Mouse (Mus musculus): Measurements from ENCODE around the gene Gcgr. TPM values are rescaled to one million over a fixed set of nuclear protein-coding genes. Genes with fewer than 3 reads are reported as not detected.

The Gcgr gene
- polyA plus RNA-seq, 1 experiment = 2.6 TPM

DNA sequence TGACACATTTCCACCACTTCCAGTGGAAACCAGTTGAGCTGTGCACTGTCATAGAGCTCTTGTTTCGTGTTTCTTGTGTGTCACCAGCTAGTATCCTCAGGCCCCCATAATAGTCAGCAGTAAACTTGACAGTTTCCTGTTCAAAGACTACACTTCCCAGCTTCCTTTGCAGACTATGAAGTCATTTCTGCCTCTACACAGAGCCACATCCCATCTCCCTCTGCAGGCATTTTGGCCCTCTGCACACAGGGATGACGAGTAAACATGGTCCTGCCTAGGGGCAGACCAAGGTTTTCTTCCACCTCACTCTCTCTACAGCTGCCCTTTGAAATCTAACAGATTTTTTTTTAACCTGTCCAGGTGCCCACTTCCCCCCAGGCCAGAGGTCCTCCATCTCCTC lies 17.0 kb downstream of the Gcgr start:
- peaks cover 25% of the 10 kb centered on the region; the same call in 1 of the 2 replicates for H3K4me1 ChIP-seq (ENCODE audit: control insufficient read depth, insufficient read depth, insufficient read length, low read length)
- TF ChIP-seq CTCF (IDR thresholded peaks at IDR 0.05; ENCODE audit: extremely low read depth, insufficient read length, insufficient replicate concordance, low read depth, low read length) (no peak), POLR2A (IDR thresholded peaks at IDR 0.05; ENCODE audit: low read depth, low read length) (no peak)
- H3K36me3 ChIP-seq (ENCODE audit: control insufficient read depth, insufficient read depth, low read length) = no peaks in the 10 kb centered on the region
- peak overlapping the region; percentile 10; the same call in 1 of the 2 replicates for H3K27ac ChIP-seq (ENCODE audit: insufficient read depth, low read depth, low read length)
- no peaks in the 10 kb centered on the region for H3K27me3 ChIP-seq (ENCODE audit: control insufficient read depth, insufficient read depth, low read length)
- WGBS = 47% methylated on average over 2 of the region's 2 CpGs
- no peak overlapping the region for H3K4me3 ChIP-seq (ENCODE audit: low read depth, low read length)

GRCm38 (mm10) chr11:120548214-120548613 lies 17.7 kb downstream of the Gcgr start:
- WGBS = 65% methylated on average over 3 of the region's 3 CpGs
- Histone ChIP-seq H3K27me3 (ENCODE audit: control insufficient read depth, insufficient read depth, low read length) (no peaks in the 10 kb centered on the region), H3K4me1 (ENCODE audit: control insufficient read depth, insufficient read depth, insufficient read length, low read length) (peaks cover 25% of the 10 kb centered on the region; the same call in 1 of the 2 replicates), H3K36me3 (ENCODE audit: control insufficient read depth, insufficient read depth, low read length) (no peaks in the 10 kb centered on the region), H3K4me3 (ENCODE audit: low read depth, low read length) (no peak overlapping the region), H3K27ac (ENCODE audit: insufficient read depth, low read depth, low read length) (peak overlapping the region; percentile 94)
- TF ChIP-seq CTCF (IDR thresholded peaks at IDR 0.05; ENCODE audit: extremely low read depth, insufficient read length, insufficient replicate concordance, low read depth, low read length) = no peak
- no peak for TF ChIP-seq POLR2A (IDR thresholded peaks at IDR 0.05; ENCODE audit: low read depth, low read length)

DNA sequence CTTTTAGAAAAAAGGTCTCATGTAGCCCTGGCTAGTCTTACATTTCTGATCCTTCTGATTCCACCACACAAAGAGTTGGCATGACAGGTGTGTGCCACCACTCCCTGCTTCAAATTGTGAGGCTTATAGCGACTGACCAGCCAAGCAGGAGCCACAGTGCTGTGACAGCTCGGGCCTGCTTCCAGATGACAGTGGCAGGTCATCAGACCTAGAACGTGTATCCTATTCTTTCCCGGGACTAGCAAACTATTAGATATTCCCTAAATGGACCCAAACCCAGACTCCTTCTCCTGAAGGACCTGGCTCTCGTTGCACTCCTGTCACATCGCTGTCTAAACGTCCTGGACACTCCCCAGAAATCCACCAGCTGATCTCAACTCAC lies 18.3 kb downstream of the Gcgr start:
- no peaks in the 10 kb centered on the region for H3K36me3 ChIP-seq (ENCODE audit: control insufficient read depth, insufficient read depth, low read length)

GRCm38 (mm10) chr11:120549168-120549945 lies 18.9 kb downstream of the Gcgr start, which contains the start of gene Mcrip1:
Mcrip1 (minus strand) TSS chr11:120549727.
- Histone ChIP-seq H3K4me3 (ENCODE audit: low read depth, low read length) (peak within 1 kb of the TSS; percentile 74), H3K4me1 (ENCODE audit: control insufficient read depth, insufficient read depth, insufficient read length, low read length) (peaks cover 25% of the 10 kb centered on the region; the same call in 1 of the 2 replicates), H3K36me3 (ENCODE audit: control insufficient read depth, insufficient read depth, low read length) (no peaks in the 10 kb centered on the region), H3K27me3 (ENCODE audit: control insufficient read depth, insufficient read depth, low read length) (no peaks in the 10 kb centered on the region), H3K27ac (ENCODE audit: insufficient read depth, low read depth, low read length) (peak within 1 kb of the TSS; percentile 94)
- TF ChIP-seq CTCF (IDR thresholded peaks at IDR 0.05; ENCODE audit: extremely low read depth, insufficient read length, insufficient replicate concordance, low read depth, low read length) (no peak), POLR2A (IDR thresholded peaks at IDR 0.05; ENCODE audit: low read depth, low read length) (peak; percentile 66)
- WGBS = 1% methylated on average over 84 of the region's 87 CpGs

More for the DNA sequence above, 18.3 kb downstream of the Gcgr start:
- peak overlapping the region; percentile 94 for H3K27ac ChIP-seq (ENCODE audit: insufficient read depth, low read depth, low read length)
- WGBS = under 1% methylated on average over 7 of the region's 7 CpGs
- peak overlapping the region; percentile 74 for H3K4me3 ChIP-seq (ENCODE audit: low read depth, low read length)
- TF ChIP-seq CTCF (IDR thresholded peaks at IDR 0.05; ENCODE audit: extremely low read depth, insufficient read length, insufficient replicate concordance, low read depth, low read length) = no peak
- no peak for TF ChIP-seq POLR2A (IDR thresholded peaks at IDR 0.05; ENCODE audit: low read depth, low read length)
- H3K4me1 ChIP-seq (ENCODE audit: control insufficient read depth, insufficient read depth, insufficient read length, low read length) = peaks cover 25% of the 10 kb centered on the region; the same call in 1 of the 2 replicates
- no peaks in the 10 kb centered on the region for H3K27me3 ChIP-seq (ENCODE audit: control insufficient read depth, insufficient read depth, low read length)

DNA sequence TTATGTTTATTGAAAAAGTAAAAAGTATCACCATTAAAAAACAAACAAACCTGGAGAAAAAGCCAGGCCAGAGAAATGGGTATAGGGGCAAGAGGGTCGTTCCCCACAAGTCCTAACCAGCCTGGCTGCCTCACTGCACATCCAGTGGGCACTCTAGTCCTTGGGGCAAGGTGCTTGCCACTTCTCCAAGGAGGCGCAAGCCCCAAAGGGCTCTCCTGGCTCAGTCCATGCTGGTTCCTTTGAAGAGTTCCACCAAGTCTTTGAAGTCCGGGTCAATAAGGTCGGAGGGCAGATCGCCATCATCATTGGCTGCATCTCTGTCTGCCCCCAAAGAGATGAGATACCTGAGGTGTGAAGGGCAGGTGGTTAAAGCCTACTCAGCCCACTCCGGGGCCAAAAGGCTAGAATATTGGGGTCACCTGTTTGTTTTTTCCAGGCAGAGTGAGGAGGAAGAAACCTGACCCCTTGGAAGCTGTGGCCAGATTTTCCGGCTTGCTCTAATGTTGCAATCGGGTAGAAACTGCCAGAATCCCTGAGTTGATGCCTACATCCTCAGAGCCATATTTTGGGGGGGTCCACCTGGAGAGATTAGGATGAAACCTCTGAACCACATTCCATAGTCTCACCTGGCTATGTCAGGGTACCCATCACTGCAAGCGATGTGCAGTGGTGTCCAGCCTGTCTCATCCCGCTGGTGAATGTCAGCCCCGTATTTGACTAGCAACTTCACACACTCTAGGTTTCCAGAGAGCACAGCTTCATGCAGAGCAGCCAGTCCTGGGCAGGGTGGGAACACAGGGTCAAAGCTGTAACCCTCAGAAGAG lies 19.7 kb downstream of the Gcgr start:
- TF ChIP-seq POLR2A (IDR thresholded peaks at IDR 0.05; ENCODE audit: low read depth, low read length) (no peak), CTCF (IDR thresholded peaks at IDR 0.05; ENCODE audit: extremely low read depth, insufficient read length, insufficient replicate concordance, low read depth, low read length) (no peak)
- H3K36me3 ChIP-seq (ENCODE audit: control insufficient read depth, insufficient read depth, low read length) = no peaks in the 10 kb centered on the region
- H3K27ac ChIP-seq (ENCODE audit: insufficient read depth, low read depth, low read length) = peak overlapping the region; percentile 10; the same call in 1 of the 2 replicates
- H3K4me1 ChIP-seq (ENCODE audit: control insufficient read depth, insufficient read depth, insufficient read length, low read length) = peaks cover 28% of the 10 kb centered on the region; the same call in 1 of the 2 replicates
- 56% methylated on average over 11 of the region's 11 CpGs for WGBS
- H3K27me3 ChIP-seq (ENCODE audit: control insufficient read depth, insufficient read depth, low read length) = no peaks in the 10 kb centered on the region
- peak overlapping the region; percentile 74 for H3K4me3 ChIP-seq (ENCODE audit: low read depth, low read length)

DNA sequence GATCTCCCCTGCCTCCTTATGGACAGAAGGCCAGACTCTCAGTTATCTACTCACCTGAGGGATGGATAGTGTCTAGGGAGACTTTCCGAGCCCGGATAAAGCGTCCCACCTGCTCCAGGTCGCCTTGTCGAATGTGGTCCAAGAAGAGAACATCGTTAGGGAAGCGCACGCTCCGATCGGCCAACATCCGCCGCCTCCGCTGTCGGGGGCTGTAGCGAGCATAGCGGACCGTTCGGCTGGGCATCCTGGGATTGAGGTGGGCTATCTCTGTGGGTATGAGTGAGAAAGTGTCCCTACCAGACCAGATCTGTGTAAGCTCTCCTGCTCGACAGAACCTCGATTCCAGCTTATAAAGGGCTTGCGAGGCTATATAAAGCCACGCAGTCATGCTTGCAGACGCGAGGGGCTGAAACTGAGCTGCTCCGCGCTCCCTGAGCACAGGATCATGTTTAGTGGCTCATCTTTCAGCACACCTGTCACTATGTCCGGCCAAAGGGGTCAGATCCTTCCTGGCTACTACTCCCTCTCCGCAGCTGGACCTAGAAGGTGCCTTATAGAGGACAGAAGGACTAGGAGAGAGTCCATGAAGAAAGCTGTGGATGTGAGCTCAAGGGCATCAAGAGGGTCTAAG lies 20.4 kb downstream of the Gcgr start, which contains the start of gene Ppp1r27:
Ppp1r27 (minus strand) TSS at position 323 of the 631 bp plus-strand sequence.
- peak within 1 kb of the TSS; percentile 10; the same call in 1 of the 2 replicates for H3K27ac ChIP-seq (ENCODE audit: insufficient read depth, low read depth, low read length)
- 96% methylated on average over 28 of the region's 28 CpGs for WGBS
- no peaks in the 10 kb centered on the region for H3K36me3 ChIP-seq (ENCODE audit: control insufficient read depth, insufficient read depth, low read length)
- TF ChIP-seq CTCF (IDR thresholded peaks at IDR 0.05; ENCODE audit: extremely low read depth, insufficient read length, insufficient replicate concordance, low read depth, low read length) (no peak), POLR2A (IDR thresholded peaks at IDR 0.05; ENCODE audit: low read depth, low read length) (no peak)
- peaks cover 27% of the 10 kb centered on the region; the same call in 1 of the 2 replicates for H3K4me1 ChIP-seq (ENCODE audit: control insufficient read depth, insufficient read depth, insufficient read length, low read length)
- no peaks in the 10 kb centered on the region for H3K27me3 ChIP-seq (ENCODE audit: control insufficient read depth, insufficient read depth, low read length)
- peak within 1 kb of the TSS; percentile 74 for H3K4me3 ChIP-seq (ENCODE audit: low read depth, low read length)

Measured in small intestine, adult 2 months (tissue).